Mouse (Mus musculus): ENCODE results near the gene Plekho1.
"Not testable (repeated sequence)": the region's sequence is repeated elsewhere in the genome, so short reads cannot be mapped to it uniquely, and the experiment has no call there.

Gene Plekho1

GRCm38 (mm10) chr3:95995802-95996428 lies at the start of gene Plekho1:
Gene Plekho1, minus strand, starts transcription at chr3:95996001.
- DNase-seq (ENCODE audit: low read depth, low spot score): no peak

GRCm38 (mm10) chr3:96044559-96044958 lies 48.8 kb upstream of the Plekho1 start:
- DNase-seq (ENCODE audit: low read depth, low spot score): not testable (repeated sequence)

DNA sequence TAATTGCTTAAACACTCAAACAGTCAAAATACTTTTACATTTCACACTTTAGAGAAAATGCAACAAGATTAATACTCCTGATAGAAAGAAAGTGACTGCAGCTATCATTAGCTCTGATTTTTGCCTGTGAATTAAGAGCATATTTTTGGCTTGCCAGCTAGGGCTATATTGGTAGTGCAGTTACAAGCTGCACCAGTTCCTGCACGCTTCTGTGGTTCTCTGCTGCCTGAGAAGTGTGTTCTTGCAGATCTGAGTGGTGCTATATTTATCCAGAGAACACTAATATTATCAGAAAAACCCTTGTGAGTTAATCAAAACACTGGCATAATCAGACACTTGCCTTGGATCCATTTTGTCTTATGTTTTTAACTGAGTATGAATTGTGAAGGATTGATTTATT lies 47.3 kb upstream of the Plekho1 start:
- DNase-seq (ENCODE audit: low read depth, low spot score): no peak

DNA sequence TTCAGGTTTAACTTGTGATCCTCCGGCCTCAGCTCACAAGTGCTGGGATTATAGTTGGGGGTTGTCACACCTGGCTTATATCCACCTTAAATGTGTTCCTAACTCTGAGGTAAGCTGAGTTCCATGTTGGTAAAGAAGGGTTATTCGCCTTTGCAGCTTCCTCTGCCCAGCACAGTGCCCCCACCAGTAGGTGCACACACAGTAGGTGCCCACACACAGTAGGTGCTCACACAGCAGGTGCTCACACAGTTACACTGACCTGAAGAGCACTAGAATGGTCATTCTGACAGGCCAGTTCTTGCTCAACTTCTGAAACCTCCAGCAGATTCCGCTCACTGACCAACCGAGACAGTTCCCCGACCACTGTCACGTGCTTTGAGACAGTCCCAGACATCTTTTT lies 45.3 kb upstream of the Plekho1 start:
- DNase-seq (ENCODE audit: low read depth, low spot score): no peak

DNA sequence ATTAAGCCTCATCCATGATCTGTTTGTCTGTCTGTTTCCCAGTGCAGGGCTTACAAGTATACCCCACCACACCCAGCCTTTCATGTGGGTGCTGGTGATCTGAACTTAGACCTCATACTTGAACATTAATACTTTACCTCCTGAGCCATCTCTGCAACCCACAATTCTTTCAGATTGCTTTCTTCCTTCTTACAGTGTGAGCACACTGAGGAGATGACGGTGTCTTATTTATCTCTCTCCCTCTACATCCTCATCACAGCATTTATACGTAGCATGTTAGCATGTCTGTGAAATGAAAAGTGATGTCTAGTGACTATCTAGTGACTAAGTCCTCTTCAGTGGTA lies 44.8 kb upstream of the Plekho1 start:
- DNase-seq (ENCODE audit: low read depth, low spot score): no peak

- DNase-seq (ENCODE audit: low read depth, low spot score): no peak
Observed at GRCm38 (mm10) chr3:96039857-96040662, 44.3 kb upstream of the Plekho1 start.

DNA sequence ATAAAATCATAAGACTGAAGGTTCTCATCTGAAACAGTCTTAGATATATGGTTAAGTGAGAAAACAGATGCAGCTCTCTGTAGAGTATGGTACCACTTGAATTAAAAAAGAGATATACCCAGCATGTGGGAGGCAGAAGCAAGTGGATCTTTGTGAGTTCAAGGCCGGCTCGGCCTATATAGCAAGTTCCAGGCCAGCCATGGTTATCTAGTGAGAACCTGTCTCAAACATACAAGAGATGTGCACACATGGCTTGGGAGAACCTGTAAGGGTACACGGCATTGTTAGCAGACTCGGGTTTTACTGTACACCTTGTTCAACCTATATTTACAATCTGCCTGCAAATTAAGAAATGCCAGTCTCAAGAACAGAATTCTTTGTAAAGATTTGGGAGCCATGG lies 43.0 kb upstream of the Plekho1 start:
- no peak for DNase-seq (ENCODE audit: low read depth, low spot score)

GRCm38 (mm10) chr3:96038156-96038555 lies 42.4 kb upstream of the Plekho1 start:
- no peak for DNase-seq (ENCODE audit: low read depth, low spot score)

DNA sequence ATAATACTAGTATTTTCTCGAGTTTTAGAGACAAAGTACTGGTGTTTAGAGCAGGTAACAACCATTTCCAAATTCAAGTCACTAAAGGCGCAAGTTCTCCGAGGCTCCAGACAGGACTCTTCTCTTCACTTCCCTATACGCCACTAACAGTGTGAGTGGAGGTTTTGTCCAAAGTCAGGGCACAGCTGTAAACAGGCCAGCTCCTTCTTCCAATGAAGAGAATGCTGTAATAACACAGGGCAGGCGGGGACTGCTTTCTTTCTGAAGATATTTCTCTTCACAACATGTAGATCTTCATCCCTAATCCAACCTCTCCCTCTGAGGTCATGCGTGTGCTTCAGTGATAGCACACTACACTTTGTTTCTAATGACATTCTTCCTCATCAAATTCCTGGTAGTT lies 41.0 kb upstream of the Plekho1 start:
- no peak for DNase-seq (ENCODE audit: low read depth, low spot score)

- no peak for DNase-seq (ENCODE audit: low read depth, low spot score)
Observed at GRCm38 (mm10) chr3:96033046-96033445, 37.2 kb upstream of the Plekho1 start.

DNA sequence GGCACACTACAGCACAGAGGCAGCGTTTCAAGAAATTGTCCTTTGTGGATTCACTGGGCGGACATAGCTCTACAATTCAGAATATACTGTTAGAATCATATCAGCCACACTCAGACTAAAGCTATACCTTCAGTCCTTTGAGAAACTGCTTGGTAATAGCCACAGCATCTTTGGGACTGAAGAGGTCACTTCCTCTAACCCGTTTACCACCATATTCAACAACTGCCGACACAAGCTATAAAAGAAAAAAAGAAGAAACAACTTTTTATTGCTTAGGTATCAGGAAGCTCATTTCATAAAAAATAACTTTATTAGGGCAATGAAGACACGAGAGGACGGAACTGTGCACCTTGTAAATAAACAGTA lies 36.8 kb upstream of the Plekho1 start:
- no peak for DNase-seq (ENCODE audit: low read depth, low spot score)

- no peak for DNase-seq (ENCODE audit: low read depth, low spot score)
Observed at GRCm38 (mm10) chr3:96031991-96032651, 36.3 kb upstream of the Plekho1 start.

GRCm38 (mm10) chr3:96029766-96030165 lies 34.0 kb upstream of the Plekho1 start:
- DNase-seq (ENCODE audit: low read depth, low spot score): no peak

DNA sequence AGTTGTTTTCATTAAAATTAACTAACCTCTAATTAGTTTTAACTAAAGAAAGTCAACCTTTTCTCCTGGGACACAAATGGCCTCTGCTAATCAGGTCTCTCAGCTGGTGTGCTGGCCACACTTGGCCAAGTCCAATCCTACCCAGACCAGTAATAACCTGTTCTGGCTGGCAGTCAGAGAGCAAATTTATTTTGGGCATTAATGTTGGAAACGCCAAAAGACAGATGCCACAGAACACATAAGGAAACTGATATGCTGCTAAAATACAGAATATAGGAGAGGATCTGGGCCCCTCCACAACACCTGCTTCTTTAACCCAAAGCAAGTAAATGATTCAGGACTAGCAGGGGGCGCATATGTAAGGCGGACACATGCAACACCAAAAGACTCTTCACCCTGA lies 33.5 kb upstream of the Plekho1 start:
- no peak for DNase-seq (ENCODE audit: low read depth, low spot score)

- no peak for DNase-seq (ENCODE audit: low read depth, low spot score)
Observed at GRCm38 (mm10) chr3:96027875-96028274, 32.1 kb upstream of the Plekho1 start.

DNA sequence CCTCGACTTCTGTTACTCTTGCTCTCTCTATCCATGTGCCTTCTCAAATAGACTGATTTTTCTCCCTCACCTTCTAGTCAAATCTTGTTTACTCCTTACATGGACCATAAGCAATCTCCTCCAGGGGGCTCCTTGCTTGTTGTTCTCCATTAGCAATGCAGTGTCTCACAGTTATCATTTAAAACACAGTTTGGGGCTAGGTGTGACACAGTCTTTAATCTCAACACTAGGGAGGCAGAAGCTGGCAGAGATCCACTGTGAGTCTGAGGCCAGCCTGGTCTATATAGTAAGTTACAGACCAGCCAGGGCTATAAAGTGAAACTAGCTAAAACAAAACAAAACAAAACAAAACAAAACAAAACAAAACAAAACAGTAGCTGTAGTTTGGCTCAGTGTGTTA lies 31.3 kb upstream of the Plekho1 start:
- no peak for DNase-seq (ENCODE audit: low read depth, low spot score)

DNA sequence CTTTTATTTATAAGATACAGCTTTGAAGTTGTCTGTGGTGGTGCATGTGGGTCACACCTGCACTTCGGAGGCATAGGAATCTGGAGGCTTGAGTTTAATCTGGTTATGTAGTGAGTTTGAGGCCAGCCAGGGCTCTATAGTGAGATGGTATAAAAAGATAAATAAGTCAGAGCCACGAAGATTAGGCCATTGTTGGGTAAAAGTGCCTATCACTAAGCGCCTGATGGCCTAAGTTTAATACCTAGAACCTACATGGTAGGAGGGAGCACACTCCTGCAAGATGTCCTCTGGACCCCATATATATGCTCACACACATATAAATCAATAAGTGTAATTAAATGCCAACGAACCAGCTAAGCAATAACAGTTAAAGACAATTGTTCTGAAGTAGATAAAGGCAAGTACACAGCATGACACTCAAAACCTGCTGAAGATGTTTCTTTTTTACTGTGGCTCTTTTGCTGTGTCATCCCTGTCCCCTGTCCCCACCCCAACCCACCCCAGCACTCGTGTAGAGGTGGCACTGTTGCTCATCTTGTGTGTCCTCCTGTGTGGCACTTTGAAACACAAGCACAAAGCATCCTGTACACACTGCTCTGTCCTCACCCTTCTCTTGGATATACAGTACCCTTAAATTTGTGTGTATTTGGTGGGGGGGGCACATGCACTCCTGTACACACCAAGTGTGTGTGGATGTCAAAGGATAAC lies 25.8 kb upstream of the Plekho1 start:
- DNase-seq (ENCODE audit: low read depth, low spot score): no peak

DNA sequence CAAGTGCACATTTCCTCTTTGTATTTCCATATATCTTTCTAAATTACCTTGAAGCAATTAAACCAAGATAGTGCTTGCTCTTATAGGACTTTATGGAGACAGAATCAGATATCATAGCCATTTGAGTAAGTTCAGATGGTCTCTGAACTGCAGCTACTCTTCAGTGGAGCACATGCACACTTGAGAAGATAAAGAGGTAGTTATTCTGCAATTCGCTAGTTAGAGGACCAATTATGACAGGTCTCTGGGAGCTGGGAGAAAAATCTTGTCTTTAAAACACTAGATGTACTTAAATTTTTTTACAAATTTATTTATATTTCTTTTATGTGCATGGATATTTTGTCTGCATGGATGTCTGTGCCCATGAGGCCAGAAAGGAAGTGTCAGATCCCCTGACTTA lies 24.9 kb upstream of the Plekho1 start:
- DNase-seq (ENCODE audit: low read depth, low spot score): no peak

DNA sequence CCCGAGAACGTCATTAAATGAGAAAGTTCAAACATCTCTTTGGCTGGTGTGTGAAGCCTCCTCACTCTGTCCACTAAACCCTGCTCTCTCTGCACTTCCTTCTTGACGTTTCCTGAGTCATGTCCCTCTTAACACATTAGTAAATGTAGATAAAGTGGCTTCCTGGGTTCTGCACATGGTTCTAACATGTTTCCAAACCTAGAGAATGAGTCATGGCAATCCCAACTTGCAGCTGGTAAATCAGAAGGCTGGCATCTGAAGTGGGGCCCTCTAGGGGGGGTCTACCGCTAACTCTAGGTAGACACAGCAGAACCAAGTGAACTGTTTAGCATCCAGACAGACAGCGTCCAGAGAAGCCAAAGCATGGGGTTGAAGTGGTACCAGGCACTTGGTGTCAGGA lies 21.7 kb upstream of the Plekho1 start:
- no peak for DNase-seq (ENCODE audit: low read depth, low spot score)

- DNase-seq (ENCODE audit: low read depth, low spot score): no peak
Observed at GRCm38 (mm10) chr3:96016257-96016889, 20.6 kb upstream of the Plekho1 start.

- DNase-seq (ENCODE audit: low read depth, low spot score): no peak
Observed at GRCm38 (mm10) chr3:96015681-96016080, 19.9 kb upstream of the Plekho1 start.

- no peak for DNase-seq (ENCODE audit: low read depth, low spot score)
Observed at GRCm38 (mm10) chr3:96012805-96013204, 17.0 kb upstream of the Plekho1 start.

All from forelimb bud, embryonic 11.5 days (tissue).